Mouse (Mus musculus) neutrophil, adult 5-6 weeks (primary cell): ENCODE data around the gene Pigq. TPM values are rescaled to one million over a fixed set of nuclear protein-coding genes. Genes with fewer than 3 reads are reported as not detected.

Experiments
- ATAC-seq: fragments of 151-379, 151-347 bp; 2 replicates; pipeline ENCODE4 v1.8.0; 2017; ENCODE audit warnings: mild to moderate bottlenecking, moderate TSS enrichment; ENCODE audit not compliant: insufficient number of reproducible peaks, poor library complexity, low FRiP score, severe bottlenecking; ENCODE audit errors: extremely low read depth
- total RNA-seq: library from RNA; stranded (forward); fragments of 200-1000 nt; gene quantifications from 2 replicates; pipeline ENCODE4 v1.2.3, GENCODE M21; 2017

The Pigq gene
- total RNA-seq, 1 experiment from 2014 or later = 23.3 TPM

DNA sequence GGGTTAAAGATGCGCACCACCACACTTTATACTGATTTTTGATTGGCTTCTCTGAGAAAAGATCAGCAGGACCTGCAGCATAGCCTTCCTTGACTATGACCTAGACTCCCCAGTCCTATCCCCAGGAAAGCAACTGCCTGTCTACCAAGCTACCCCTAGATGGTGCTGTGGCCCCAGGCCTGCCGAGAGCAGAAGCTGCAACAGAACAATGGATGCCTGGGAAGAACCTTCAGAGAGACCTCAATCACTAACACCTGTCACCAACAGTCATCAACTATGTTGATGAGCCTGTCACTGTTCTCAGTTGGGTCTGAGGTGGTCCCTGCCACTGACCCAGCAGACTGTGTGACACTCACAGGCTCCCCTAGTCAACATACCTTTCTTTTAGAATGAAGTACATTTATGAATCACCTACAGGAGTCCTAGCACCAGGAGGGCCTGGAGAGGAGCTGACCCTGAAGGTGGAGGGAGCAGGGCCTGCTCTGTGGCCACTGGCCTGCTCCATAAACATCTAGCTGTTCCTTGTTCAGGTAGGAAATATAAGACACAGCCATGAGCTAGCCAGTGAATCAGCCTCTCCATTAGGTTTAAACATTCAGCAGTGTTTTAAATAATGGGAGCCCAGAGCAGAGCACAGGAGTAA is 50.6 kb downstream of the Pigq start:
- peak; percentile 92 for ATAC-seq

DNA sequence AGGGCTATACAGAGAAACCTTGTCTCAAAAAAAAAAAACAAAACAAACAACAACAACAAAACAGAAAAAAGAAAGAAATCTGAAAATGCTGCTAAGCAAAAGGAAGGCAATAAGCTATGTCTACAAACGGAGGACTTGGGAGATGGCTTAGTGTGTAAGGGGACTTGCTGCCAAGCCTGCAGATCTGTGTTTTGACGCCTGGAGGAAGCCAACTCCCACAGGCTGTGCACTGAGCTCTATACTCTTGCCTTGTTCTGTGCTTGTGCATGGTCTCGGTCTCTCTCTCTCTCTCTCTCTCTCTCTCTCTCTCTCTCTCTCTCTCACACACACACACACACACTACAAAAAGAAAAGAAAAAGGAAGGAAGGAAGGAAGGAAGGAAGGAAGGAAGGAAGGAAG is 55.9 kb downstream of the Pigq start:
- no peak for ATAC-seq

- ATAC-seq = no peak
Observed at GRCm38 (mm10) chr17:25887467-25887866, 57.3 kb downstream of the Pigq start.

- ATAC-seq = no peak
Observed at GRCm38 (mm10) chr17:25886806-25887205, 57.9 kb downstream of the Pigq start.

DNA sequence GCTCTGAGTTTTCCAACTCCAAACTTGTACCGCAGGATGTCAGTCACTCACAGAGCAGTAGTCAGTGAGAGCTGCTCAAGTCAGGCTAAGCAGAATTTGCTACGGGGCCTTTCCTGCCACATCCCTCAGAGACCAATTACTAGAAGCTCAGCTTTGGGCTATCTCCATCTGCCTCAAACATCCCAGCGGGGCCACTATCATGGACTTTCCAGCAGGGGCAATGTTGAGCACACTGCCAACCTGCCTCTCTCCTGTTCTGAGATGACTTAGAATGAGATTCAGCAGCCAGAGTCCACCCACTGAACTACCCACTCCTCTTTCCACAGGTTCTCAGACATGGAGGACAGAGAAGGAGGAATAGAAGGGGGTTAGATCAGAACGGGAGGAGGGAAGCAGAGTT is 59.1 kb downstream of the Pigq start:
- no peak for ATAC-seq

- ATAC-seq = no peak
Observed at GRCm38 (mm10) chr17:25883824-25884223, 60.9 kb downstream of the Pigq start.

DNA sequence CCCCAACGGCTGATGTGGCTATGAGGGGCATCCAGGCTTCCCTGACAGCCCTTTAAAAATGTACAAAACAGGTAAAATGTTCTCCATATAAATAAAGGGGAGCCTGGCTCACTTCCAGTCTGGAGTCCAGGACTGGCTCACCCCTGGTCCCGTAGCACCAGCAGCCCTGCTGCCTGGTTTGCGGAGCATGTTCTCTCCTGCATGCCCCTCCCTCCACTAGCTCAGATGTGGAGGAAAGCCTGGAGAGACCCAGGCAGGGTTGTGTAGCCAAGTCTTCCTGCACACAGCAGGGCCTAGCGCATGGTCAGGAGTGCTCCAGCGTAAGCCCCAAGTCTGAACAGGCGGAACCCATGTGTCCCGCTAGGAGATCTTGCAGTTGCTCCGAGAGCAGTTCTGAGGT is 61.5 kb downstream of the Pigq start:
- no peak for ATAC-seq

- ATAC-seq = no peak
Observed at GRCm38 (mm10) chr17:25882306-25882705, 62.4 kb downstream of the Pigq start.

GRCm38 (mm10) chr17:25881691-25882090 is 63.0 kb downstream of the Pigq start:
- ATAC-seq = no peak

DNA sequence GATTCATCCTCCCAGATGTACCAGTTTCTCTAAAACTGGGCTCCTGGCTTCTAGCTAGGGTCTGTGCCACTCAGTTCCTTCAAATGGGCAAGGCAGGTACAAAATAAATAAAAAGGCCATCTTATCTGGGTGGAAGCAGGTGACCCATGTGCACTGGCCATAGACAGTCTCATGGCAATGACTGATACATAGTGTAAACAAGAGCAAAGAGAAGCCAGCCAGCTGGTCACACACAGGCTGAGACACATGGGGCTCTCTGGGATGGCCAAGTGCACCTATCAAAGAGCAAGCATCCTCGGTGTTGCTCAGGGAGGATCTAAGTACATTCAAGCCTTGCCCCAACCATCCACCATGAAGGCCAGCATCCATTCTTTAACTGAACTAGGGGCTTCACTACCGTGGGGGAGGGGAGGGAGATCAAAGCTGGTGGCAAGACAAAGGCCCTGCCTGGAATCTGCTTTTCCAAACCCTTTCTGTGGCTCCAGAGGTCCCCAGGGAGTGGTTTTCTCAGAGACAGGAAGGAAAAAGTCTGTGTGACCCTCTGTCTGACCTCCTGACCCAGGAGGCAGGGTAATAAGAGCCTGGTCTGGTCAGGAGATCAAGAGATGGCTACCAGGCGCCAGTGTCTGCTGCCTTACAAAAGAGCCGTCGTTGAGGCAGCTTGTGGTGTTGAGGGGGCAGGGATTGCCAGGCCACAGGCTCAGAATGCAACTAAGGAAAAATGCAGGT is 63.7 kb downstream of the Pigq start:
- ATAC-seq = no peak

GRCm38 (mm10) chr17:25880196-25880910 is 64.4 kb downstream of the Pigq start, which contains the start of gene Wfikkn1:
Gene Wfikkn1 (minus strand): TSS chr17:25880858.
- no peak for ATAC-seq

DNA sequence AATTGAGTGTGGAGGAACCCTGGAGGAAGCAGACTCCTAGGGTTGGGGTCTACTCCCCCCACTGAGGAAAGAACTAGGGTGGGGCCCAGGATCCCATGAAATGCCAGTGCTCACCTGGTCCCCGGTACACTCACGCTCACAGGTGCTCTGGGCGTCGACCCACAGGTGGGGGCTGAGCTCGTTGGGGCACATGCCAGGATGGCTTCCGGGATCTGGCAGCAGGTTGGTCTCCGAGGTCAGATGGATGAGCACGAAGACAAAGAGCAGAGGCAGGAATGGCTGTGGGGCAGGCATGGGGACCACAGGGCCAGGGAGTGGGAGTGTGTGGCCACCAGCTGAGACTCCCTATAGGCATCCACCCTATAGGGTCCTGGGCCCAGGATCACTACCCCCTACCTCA is 65.0 kb downstream of the Pigq start:
- ATAC-seq = no peak

GRCm38 (mm10) chr17:25879261-25879660 is 65.5 kb downstream of the Pigq start:
- no peak for ATAC-seq

GRCm38 (mm10) chr17:25878611-25879180 is 66.0 kb downstream of the Pigq start:
- ATAC-seq = no peak

- ATAC-seq = no peak
Observed at GRCm38 (mm10) chr17:25877741-25878610, 66.8 kb downstream of the Pigq start.

GRCm38 (mm10) chr17:25877025-25877424 is 67.7 kb downstream of the Pigq start:
- no peak for ATAC-seq
